Mouse (Mus musculus): ENCODE results near the gene Trim47.
"Not testable (repeated sequence)": the region's sequence is repeated elsewhere in the genome, so short reads cannot be mapped to it uniquely, and the experiment has no call there.

Gene Trim47

GRCm38 (mm10) chr11:116138096-116138467 is 11.1 kb upstream of the Trim47 start:
- no peak for DNase-seq (ENCODE audit: low read depth, low spot score)

- DNase-seq (ENCODE audit: low read depth, low spot score), result no peak
Measured at GRCm38 (mm10) chr11:116134171-116134570, 7.2 kb upstream of the Trim47 start.

GRCm38 (mm10) chr11:116133497-116133896 is 6.5 kb upstream of the Trim47 start:
- DNase-seq (ENCODE audit: low read depth, low spot score), result no peak

- no peak for DNase-seq (ENCODE audit: low read depth, low spot score)
Measured at GRCm38 (mm10) chr11:116132366-116133333, 5.6 kb upstream of the Trim47 start.

GRCm38 (mm10) chr11:116131349-116132170 is 4.5 kb upstream of the Trim47 start:
- DNase-seq (ENCODE audit: low read depth, low spot score), result no peak

GRCm38 (mm10) chr11:116130488-116131205 is 3.6 kb upstream of the Trim47 start, which contains the start of gene Trim65:
Trim65 (minus strand) TSS chr11:116131128.
- DNase-seq (ENCODE audit: low read depth, low spot score), result peak; percentile 71

GRCm38 (mm10) chr11:116129993-116130487 is 3.0 kb upstream of the Trim47 start:
- no peak for DNase-seq (ENCODE audit: low read depth, low spot score)

GRCm38 (mm10) chr11:116129091-116129790 is 2.2 kb upstream of the Trim47 start:
- no peak for DNase-seq (ENCODE audit: low read depth, low spot score)

- no peak for DNase-seq (ENCODE audit: low read depth, low spot score)
Measured at GRCm38 (mm10) chr11:116127986-116128385, 976 bp upstream of the Trim47 start.

- no peak for DNase-seq (ENCODE audit: low read depth, low spot score)
Measured at GRCm38 (mm10) chr11:116126261-116126660, 749 bp downstream of the Trim47 start.

GRCm38 (mm10) chr11:116121731-116122245 is 5.2 kb downstream of the Trim47 start:
- not testable (repeated sequence) for DNase-seq (ENCODE audit: low read depth, low spot score)

GRCm38 (mm10) chr11:116117819-116118218 is 9.2 kb downstream of the Trim47 start:
- DNase-seq (ENCODE audit: low read depth, low spot score), result no peak

- DNase-seq (ENCODE audit: low read depth, low spot score), result no peak
Measured at GRCm38 (mm10) chr11:116117241-116117640, 9.8 kb downstream of the Trim47 start.

GRCm38 (mm10) chr11:116111611-116112203 is 15.3 kb downstream of the Trim47 start:
- no peak for DNase-seq (ENCODE audit: low read depth, low spot score)

GRCm38 (mm10) chr11:116111067-116111466 is 15.9 kb downstream of the Trim47 start:
- DNase-seq (ENCODE audit: low read depth, low spot score), result no peak

- DNase-seq (ENCODE audit: low read depth, low spot score), result no peak
Measured at GRCm38 (mm10) chr11:116110540-116110939, 16.5 kb downstream of the Trim47 start.

GRCm38 (mm10) chr11:116110131-116110530 is 16.9 kb downstream of the Trim47 start:
- DNase-seq (ENCODE audit: low read depth, low spot score), result no peak

GRCm38 (mm10) chr11:116109441-116110081 is 17.4 kb downstream of the Trim47 start:
- no peak for DNase-seq (ENCODE audit: low read depth, low spot score)

GRCm38 (mm10) chr11:116108464-116109137 is 18.4 kb downstream of the Trim47 start:
- DNase-seq (ENCODE audit: low read depth, low spot score), result no peak
